Mouse (Mus musculus) ES-E14 (cell line): ENCODE results near the gene Dph2.

ENCODE experiments used
- CHD2 ChIP-seq: IDR thresholded peaks from 2 replicates; pipeline ENCODE4 v1.6.1; 2014; ENCODE audit warnings: mild to moderate bottlenecking, low read depth, low read length, inconsistent platforms
- HCFC1 ChIP-seq: IDR thresholded peaks from 2 replicates; pipeline ENCODE4 v1.6.1; 2012; ENCODE audit warnings: low read length, inconsistent platforms, borderline replicate concordance; ENCODE audit not compliant: insufficient read depth
- ZC3H11A ChIP-seq: IDR thresholded peaks from 2 replicates; pipeline ENCODE4 v1.6.1; 2012; ENCODE audit warnings: low read depth, mild to moderate bottlenecking, inconsistent platforms, low read length, borderline replicate concordance

DNA sequence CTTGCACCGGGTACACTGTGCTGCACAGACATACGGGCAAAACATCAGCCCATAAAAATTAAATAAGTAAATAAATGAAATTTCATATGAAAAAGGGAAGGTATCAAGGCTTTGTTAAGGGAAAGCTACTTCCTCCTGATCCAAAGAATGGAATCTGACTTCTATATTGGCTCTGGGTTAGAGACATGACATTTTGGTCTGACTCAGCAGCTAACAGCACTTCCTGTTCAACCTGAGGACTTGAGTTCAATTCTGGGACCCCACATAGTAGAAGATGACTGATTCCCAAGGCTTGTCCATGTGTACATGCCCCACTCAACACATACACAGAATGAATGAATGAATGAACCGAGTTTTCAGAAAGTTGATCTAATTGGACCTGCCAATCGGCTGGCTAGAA is 26.0 kb upstream of the Dph2 start:
- TF ChIP-seq ZC3H11A: no peak
- TF ChIP-seq HCFC1: no peak
- no peak for TF ChIP-seq CHD2
